Mouse (Mus musculus): ENCODE measurements around the gene Siglech.

- no peak for TF ChIP-seq TAL1 (IDR thresholded peaks at IDR 0.05; ENCODE audit: low read length)
- TF ChIP-seq GATA1 (IDR thresholded peaks at IDR 0.05; ENCODE audit: low read length), result no peak
Observed at GRCm38 (mm10) chr7:55734483-55734882, 33.5 kb upstream of the Siglech start.
